Mouse (Mus musculus): ENCODE measurements around the gene Ryr1. TPM values are rescaled to one million over a fixed set of nuclear protein-coding genes. Genes with fewer than 3 reads are reported as not detected.
A peak's percentile ranks its signal among the peaks of the same experiment; 100 is the strongest.

Gene Ryr1
- polyA plus RNA-seq, 1 experiment from 2014 or later = 0.24 TPM

- ATAC-seq (ENCODE audit: borderline replicate concordance, extremely low read depth, low FRiP score, low TSS enrichment) = no peak
- 75% methylated on average over 3 of the region's 3 CpGs for WGBS
- Histone ChIP-seq H3K27me3 (no peaks in the 10 kb centered on the region), H3K4me2 (no peak overlapping the region), H3K4me3 (no peak overlapping the region), H3K27ac (no peak overlapping the region), H3K4me1 (no peaks in the 10 kb centered on the region), H3K36me3 (no peaks in the 10 kb centered on the region), H3K9ac (no peak overlapping the region), H3K9me3 (no peaks in the 10 kb centered on the region)
Measured at GRCm38 (mm10) chr7:28993402-28993801, 131.6 kb downstream of the Ryr1 start.

DNA sequence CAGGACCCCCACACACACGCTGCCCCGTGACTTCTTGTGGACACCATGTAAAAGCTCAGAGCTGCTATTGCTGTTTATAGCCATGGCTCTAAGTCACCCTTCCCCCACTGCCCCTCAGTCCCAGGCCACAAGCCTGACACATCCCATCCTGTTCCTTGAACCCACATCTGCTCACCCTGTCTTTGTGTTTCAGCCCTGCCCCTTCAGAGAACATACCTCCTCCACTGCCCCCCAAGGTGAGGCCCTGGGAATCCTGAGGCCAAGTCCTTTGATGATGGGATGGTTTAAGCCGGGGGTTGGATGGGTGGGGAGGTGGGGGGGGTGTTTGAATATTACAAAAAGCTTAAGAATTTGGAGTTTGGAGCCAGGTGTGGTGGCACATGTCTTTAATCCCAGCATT is 132.0 kb downstream of the Ryr1 start:
- no peak overlapping the region for H3K4me2 ChIP-seq
- no peak for ATAC-seq (ENCODE audit: borderline replicate concordance, extremely low read depth, low FRiP score, low TSS enrichment)
- no peaks in the 10 kb centered on the region for H3K9me3 ChIP-seq
- H3K27me3 ChIP-seq = no peaks in the 10 kb centered on the region
- no peak overlapping the region for H3K27ac ChIP-seq
- no peak overlapping the region for H3K9ac ChIP-seq
- H3K4me1 ChIP-seq = no peaks in the 10 kb centered on the region
- no peaks in the 10 kb centered on the region for H3K36me3 ChIP-seq
- WGBS = 78% methylated on average over 3 of the region's 3 CpGs
- H3K4me3 ChIP-seq = no peak overlapping the region

- no peak for ATAC-seq (ENCODE audit: borderline replicate concordance, extremely low read depth, low FRiP score, low TSS enrichment)
- 59% methylated on average over 5 of the region's 5 CpGs for WGBS
- H3K27me3 ChIP-seq = no peaks in the 10 kb centered on the region
- no peak overlapping the region for H3K4me3 ChIP-seq
- H3K4me1 ChIP-seq = no peaks in the 10 kb centered on the region
- no peak overlapping the region for H3K27ac ChIP-seq
- no peaks in the 10 kb centered on the region for H3K9me3 ChIP-seq
- H3K36me3 ChIP-seq = no peaks in the 10 kb centered on the region
- H3K9ac ChIP-seq = no peak overlapping the region
- no peak overlapping the region for H3K4me2 ChIP-seq
Measured at GRCm38 (mm10) chr7:28991616-28992015, 133.4 kb downstream of the Ryr1 start.

GRCm38 (mm10) chr7:28990766-28991273 is 134.2 kb downstream of the Ryr1 start:
- Histone ChIP-seq H3K36me3 (no peaks in the 10 kb centered on the region), H3K4me2 (no peak overlapping the region), H3K4me1 (no peaks in the 10 kb centered on the region), H3K27ac (no peak overlapping the region), H3K4me3 (no peak overlapping the region), H3K9me3 (no peaks in the 10 kb centered on the region), H3K9ac (no peak overlapping the region), H3K27me3 (no peaks in the 10 kb centered on the region)
- ATAC-seq (ENCODE audit: borderline replicate concordance, extremely low read depth, low FRiP score, low TSS enrichment) = peak; percentile 25; the same call in 1 of the 2 replicates
- 57% methylated on average over 14 of the region's 14 CpGs for WGBS

DNA sequence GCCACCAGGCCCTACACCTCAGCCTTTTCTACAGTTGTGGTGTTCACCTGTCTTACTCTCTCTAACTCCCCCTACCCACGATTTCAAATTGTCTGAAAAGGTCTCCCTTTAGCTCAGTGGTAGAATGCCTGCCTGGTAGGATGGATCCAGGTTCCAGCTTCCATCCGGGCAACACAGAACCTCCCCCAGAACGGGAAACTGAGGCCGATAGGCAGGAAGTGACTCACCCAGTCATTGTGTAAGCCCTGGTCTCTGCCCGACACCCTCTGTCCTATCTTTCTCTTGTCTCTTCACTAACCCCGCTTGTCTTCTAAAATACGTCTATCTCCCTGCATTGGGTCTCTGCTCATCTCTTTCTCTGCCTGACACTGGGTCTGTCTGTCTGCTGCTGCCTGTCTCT is 139.8 kb downstream of the Ryr1 start:
- H3K36me3 ChIP-seq = no peaks in the 10 kb centered on the region
- peaks cover 22% of the 10 kb centered on the region for H3K4me1 ChIP-seq
- no peak overlapping the region for H3K27ac ChIP-seq
- H3K9me3 ChIP-seq = no peaks in the 10 kb centered on the region
- ATAC-seq (ENCODE audit: borderline replicate concordance, extremely low read depth, low FRiP score, low TSS enrichment) = no peak
- no peaks in the 10 kb centered on the region for H3K27me3 ChIP-seq
- no peak overlapping the region for H3K4me2 ChIP-seq
- WGBS = 73% methylated on average over 7 of the region's 7 CpGs
- no peak overlapping the region for H3K9ac ChIP-seq
- H3K4me3 ChIP-seq = no peak overlapping the region

- Histone ChIP-seq H3K27me3 (no peaks in the 10 kb centered on the region), H3K4me2 (no peak overlapping the region), H3K4me1 (peaks cover 23% of the 10 kb centered on the region), H3K27ac (no peak overlapping the region), H3K36me3 (0 out of 2 replicates have a peak, but pooled peaks cover under 1% of the 10 kb centered on the region), H3K9me3 (no peaks in the 10 kb centered on the region), H3K4me3 (no peak overlapping the region), H3K9ac (no peak overlapping the region)
- ATAC-seq (ENCODE audit: borderline replicate concordance, extremely low read depth, low FRiP score, low TSS enrichment) = no peak
- 74% methylated on average over 1 of the region's 1 CpGs for WGBS
Measured at GRCm38 (mm10) chr7:28984452-28984851, 140.5 kb downstream of the Ryr1 start.

DNA sequence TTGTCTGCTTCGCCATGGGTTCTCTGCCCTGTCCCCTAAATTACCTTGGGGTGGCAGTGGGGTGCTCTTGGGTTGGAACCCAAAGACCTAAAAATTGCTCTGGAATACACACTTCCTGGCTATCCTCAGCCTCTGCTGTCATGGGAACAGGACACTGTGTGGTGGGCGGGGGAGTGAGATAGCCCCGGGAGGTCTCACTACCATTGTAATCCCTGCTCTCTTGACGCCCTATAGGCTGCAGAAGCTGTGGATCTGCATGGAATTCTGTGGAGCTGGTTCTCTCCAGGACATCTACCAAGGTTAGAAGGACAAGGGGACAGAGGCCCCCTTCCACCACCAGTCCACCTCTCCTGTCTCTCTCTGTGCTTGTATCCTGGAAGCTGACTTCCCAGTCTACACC is 141.1 kb downstream of the Ryr1 start:
- ATAC-seq (ENCODE audit: borderline replicate concordance, extremely low read depth, low FRiP score, low TSS enrichment) = no peak
- Histone ChIP-seq H3K27me3 (no peaks in the 10 kb centered on the region), H3K9me3 (no peaks in the 10 kb centered on the region), H3K4me1 (peaks cover 23% of the 10 kb centered on the region), H3K4me2 (no peak overlapping the region), H3K27ac (no peak overlapping the region), H3K4me3 (no peak overlapping the region), H3K9ac (no peak overlapping the region), H3K36me3 (peaks cover 7% of the 10 kb centered on the region)
- WGBS = 77% methylated on average over 4 of the region's 4 CpGs

DNA sequence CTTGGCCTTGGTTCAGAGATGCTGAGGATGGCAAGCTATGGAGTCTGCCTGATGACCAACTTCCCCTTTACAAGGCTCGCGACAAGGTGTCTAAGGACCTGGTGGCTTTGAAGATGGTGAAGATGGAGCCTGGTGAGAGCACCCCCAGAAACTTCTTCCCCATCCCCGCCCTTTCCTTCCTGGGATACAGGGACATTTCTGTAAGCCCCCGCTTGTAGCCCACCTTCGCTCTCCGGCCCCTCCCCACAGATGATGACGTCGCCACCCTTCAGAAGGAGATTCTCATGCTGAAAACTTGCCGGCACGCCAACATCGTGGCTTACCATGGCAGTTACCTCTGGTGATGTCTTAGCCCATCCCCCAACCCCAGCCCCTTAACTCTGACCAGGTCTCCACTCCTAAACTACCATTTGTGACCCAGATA is 141.8 kb downstream of the Ryr1 start:
- Histone ChIP-seq H3K4me1 (peaks cover 23% of the 10 kb centered on the region), H3K4me3 (peak overlapping the region; percentile 65; the same call in 1 of the 2 replicates), H3K36me3 (peaks cover 14% of the 10 kb centered on the region), H3K4me2 (peak overlapping the region; percentile 73), H3K27me3 (no peaks in the 10 kb centered on the region), H3K9me3 (no peaks in the 10 kb centered on the region), H3K9ac (0 out of 2 replicates have a peak overlapping the region, but pooled peaks have one; percentile 56), H3K27ac (no peak overlapping the region; the same call in 1 of the 2 replicates)
- no peak for ATAC-seq (ENCODE audit: borderline replicate concordance, extremely low read depth, low FRiP score, low TSS enrichment)
- WGBS = 61% methylated on average over 11 of the region's 11 CpGs

DNA sequence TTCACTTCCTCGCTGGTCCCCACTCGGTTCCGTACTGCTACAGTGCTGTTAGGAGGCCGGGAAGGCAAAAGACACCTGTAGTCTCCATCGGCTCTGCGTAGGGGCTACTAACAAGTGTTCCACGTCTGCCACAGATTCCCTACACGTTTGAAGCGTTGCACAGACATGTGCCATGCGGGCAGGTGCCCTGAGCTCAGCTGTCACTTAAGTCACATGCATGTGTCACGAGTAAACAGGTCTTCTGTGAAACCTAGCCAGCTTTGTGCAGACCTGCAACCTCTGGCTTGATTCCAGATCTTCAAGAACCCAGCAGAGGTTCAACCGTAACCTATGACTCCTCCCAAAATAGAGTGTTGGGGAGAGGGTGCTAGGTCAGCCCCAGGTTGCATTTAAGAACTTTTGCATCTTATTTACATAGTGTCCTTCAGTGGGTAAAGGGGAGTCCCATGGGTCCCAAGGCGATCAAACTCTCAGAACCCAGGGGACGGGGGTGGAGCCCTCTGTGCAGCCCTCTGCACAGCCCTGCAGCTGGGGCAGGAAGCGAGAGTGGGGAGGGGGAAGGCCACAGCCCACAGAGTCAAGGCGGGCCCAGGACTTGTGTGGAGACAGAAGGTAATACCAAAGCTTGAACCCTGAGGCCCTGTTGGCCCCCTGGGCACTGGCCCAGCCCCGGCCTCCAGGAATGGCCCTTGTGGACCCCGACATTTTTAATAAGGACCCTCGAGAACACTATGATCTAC is 142.5 kb downstream of the Ryr1 start:
- peak; percentile 41 for ATAC-seq (ENCODE audit: borderline replicate concordance, extremely low read depth, low FRiP score, low TSS enrichment)
- peak overlapping the region; percentile 65 for H3K4me3 ChIP-seq
- H3K4me2 ChIP-seq = peak overlapping the region; percentile 73
- H3K36me3 ChIP-seq = peaks cover 21% of the 10 kb centered on the region
- 13% methylated on average over 19 of the region's 19 CpGs for WGBS
- H3K4me1 ChIP-seq = peaks cover 23% of the 10 kb centered on the region
- H3K9ac ChIP-seq = peak overlapping the region; percentile 56
- H3K27me3 ChIP-seq = no peaks in the 10 kb centered on the region
- H3K27ac ChIP-seq = peak overlapping the region; percentile 81
- no peaks in the 10 kb centered on the region for H3K9me3 ChIP-seq

DNA sequence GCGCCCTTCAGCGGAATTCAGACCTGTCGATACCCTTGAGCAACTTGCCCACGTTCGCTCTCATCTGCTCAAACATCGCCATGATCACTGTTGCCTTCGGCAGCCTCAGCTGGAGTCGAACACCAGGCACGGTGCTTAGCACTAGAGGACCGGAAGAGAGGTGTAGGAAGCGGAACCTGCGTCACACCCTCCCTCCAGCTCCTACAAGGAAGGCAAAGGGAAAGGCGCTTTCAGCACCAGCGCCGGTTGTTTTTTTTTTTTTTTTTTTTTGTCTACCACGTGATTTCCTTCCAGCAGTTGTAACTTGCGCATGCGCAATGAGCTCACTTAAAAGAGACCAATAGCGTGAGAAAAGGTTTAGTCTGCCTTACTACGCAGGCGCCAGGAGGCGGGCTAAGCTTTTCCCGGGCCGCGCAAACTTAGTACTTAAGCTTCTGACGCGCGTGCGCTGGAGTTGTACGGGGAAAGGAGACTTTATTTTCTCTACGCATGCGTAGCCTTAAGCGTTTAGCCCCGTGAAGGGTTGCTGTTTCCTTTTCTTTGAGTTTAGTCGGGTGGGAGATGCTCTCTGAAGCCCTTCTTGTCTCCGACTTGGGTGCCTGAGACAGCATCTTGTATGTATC is 143.2 kb downstream of the Ryr1 start, which contains the start of the genes Eif3k and Map4k1:
Gene Eif3k (minus strand): TSS at position 214 of the 623 bp plus-strand sequence.
Gene Map4k1 (plus strand): TSS at position 400 of the 623 bp plus-strand sequence.
- H3K4me1 ChIP-seq = peaks cover 23% of the 10 kb centered on the region
- peak within 1 kb of the TSS; percentile 81 for H3K27ac ChIP-seq
- peaks cover 28% of the 10 kb centered on the region for H3K36me3 ChIP-seq
- WGBS = under 1% methylated on average over 36 of the region's 36 CpGs
- H3K4me2 ChIP-seq = peak within 1 kb of the TSS; percentile 92
- no peaks in the 10 kb centered on the region for H3K27me3 ChIP-seq
- peak within 1 kb of the TSS; percentile 65 for H3K4me3 ChIP-seq
- H3K9me3 ChIP-seq = no peaks in the 10 kb centered on the region
- peak within 1 kb of the TSS; percentile 69 for H3K9ac ChIP-seq
- ATAC-seq (ENCODE audit: borderline replicate concordance, extremely low read depth, low FRiP score, low TSS enrichment) = peak; percentile 95

- no peak for ATAC-seq (ENCODE audit: borderline replicate concordance, extremely low read depth, low FRiP score, low TSS enrichment)
- no peaks in the 10 kb centered on the region for H3K27me3 ChIP-seq
- no peak overlapping the region for H3K4me3 ChIP-seq
- H3K4me1 ChIP-seq = peaks cover 17% of the 10 kb centered on the region
- no peak overlapping the region for H3K9ac ChIP-seq
- H3K4me2 ChIP-seq = no peak overlapping the region
- WGBS = 86% methylated on average over 9 of the region's 9 CpGs
- no peak overlapping the region for H3K27ac ChIP-seq
- H3K9me3 ChIP-seq = no peaks in the 10 kb centered on the region
- H3K36me3 ChIP-seq = peaks cover 55% of the 10 kb centered on the region
Measured at GRCm38 (mm10) chr7:28977556-28977955, 147.4 kb downstream of the Ryr1 start.

DNA sequence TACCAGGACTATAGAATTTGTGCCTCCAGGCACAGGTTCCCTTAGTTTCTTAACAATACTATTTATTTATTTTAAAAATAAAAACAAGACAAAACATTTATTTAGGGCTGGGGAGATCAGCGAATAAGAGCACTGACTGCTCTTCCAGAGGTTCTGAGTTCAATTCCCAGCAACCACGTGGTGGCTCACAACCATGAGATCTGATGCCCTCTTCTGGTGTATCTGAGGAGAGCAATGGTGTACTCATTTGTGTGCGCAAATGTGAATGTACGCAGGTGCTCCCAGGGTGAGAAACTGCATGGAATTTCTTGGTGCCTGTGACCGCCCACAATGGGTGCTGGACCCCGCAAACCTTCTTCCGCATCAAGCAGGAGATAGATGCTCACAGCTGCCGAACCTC is 152.0 kb downstream of the Ryr1 start:
- Histone ChIP-seq H3K4me2 (no peak overlapping the region), H3K4me1 (peaks cover 23% of the 10 kb centered on the region), H3K9ac (no peak overlapping the region), H3K9me3 (no peaks in the 10 kb centered on the region), H3K27ac (no peak overlapping the region), H3K36me3 (peaks cover 53% of the 10 kb centered on the region), H3K27me3 (no peaks in the 10 kb centered on the region), H3K4me3 (no peak overlapping the region)
- WGBS = 78% methylated on average over 8 of the region's 8 CpGs
- ATAC-seq (ENCODE audit: borderline replicate concordance, extremely low read depth, low FRiP score, low TSS enrichment) = no peak
